ENCODE assay signal across 8 mouse cellular contexts in the genomic region with DNA sequence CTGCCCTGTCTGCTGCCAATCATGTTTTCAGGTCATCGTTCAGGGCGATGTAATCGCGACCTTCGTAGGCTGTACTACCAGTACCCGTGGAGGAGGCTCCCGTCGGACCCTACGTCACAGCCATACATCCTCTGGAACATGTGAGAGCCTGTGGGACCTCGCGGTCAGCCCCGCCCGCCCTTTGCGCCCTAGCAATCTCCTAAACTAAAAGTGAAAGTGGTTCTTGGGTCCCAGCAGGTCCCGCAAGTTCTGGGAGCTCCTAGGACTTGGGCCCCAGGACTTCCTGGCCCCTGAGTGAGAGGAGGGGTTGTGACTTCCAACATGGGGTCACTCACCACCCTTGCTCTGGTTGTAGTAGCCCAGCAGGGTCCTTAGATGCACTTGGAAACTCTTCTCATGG. TPM values are rescaled to one million over a fixed set of nuclear protein-coding genes. Genes with fewer than 3 reads are reported as not detected.
DNase-seq lines count a peak whose midpoint lies in the region; ATAC-seq and TF ChIP-seq lines count a peak whose summit lies in the region.

No protein-coding gene starts in this region.

- no peak overlapping the region for H3K27ac ChIP-seq in heart, embryonic 12.5 days (ENCODE audit: poor library complexity, severe bottlenecking)
- no peak overlapping the region for H3K27ac ChIP-seq in kidney, postnatal 0 days
- H3K27ac ChIP-seq in small intestine, adult 2 months (ENCODE audit: insufficient read depth, low read depth, low read length): no peak overlapping the region

- peak; percentile 31 for DNase-seq in adrenal gland, postnatal 14 days
- peak; percentile 7 for DNase-seq in kidney, postnatal 0 days (ENCODE audit: low spot score)
- peak; percentile 27 to 34 for DNase-seq in lung, postnatal 4 days
- DNase-seq in cerebellum, postnatal 36 days: no peak
- DNase-seq in left cerebral cortex, adult 18-20 months (ENCODE audit: low spot score in 2 of 2): no peak

- peak; percentile 96 for ATAC-seq in CD4-positive, CD25-positive, alpha-beta regulatory T cell, adult 4 months
- no peak for ATAC-seq in heart, embryonic 12.5 days (ENCODE audit: insufficient number of reproducible peaks, low FRiP score)
- ATAC-seq in kidney, postnatal 0 days (replicated peaks; ENCODE audit: low FRiP score, low read depth): no peak; the same call in 1 of the 2 replicates

- no peak for TF ChIP-seq POLR2A in small intestine, adult 2 months (IDR thresholded peaks at IDR 0.05; ENCODE audit: low read depth, low read length)

- H3K4me2 ChIP-seq in heart, embryonic 12.5 days: peak overlapping the region; percentile 80
- peak overlapping the region; percentile 73 for H3K4me2 ChIP-seq in kidney, postnatal 0 days (ENCODE audit: low read length)

- WGBS in heart, embryonic 12.5 days: 4% methylated on average over 15 of the region's 15 CpGs
- WGBS in kidney, postnatal 0 days: under 1% methylated on average over 15 of the region's 15 CpGs
- WGBS in small intestine, adult 2 months: under 1% methylated on average over 15 of the region's 15 CpGs

- peak overlapping the region; percentile 46; the same call in 1 of the 2 replicates for H3K9ac ChIP-seq in heart, embryonic 12.5 days
- no peak overlapping the region for H3K9ac ChIP-seq in kidney, postnatal 0 days (ENCODE audit: low read depth, low read length)

- H3K27me3 ChIP-seq in heart, embryonic 12.5 days (replicated peaks): peaks cover 87% of the 10 kb centered on the region
- H3K27me3 ChIP-seq in kidney, postnatal 0 days (ENCODE audit: insufficient read depth, low read length): peaks cover 10% of the 10 kb centered on the region
- H3K27me3 ChIP-seq in small intestine, adult 2 months (ENCODE audit: control insufficient read depth, insufficient read depth, low read length): no peaks in the 10 kb centered on the region

- no peak for TF ChIP-seq CTCF in kidney, postnatal 0 days (IDR thresholded peaks at IDR 0.05; ENCODE audit: low read depth)
- no peak for TF ChIP-seq CTCF in small intestine, adult 2 months (IDR thresholded peaks at IDR 0.05; ENCODE audit: extremely low read depth, insufficient read length, insufficient replicate concordance, low read depth, low read length)

- no peaks in the 10 kb centered on the region for H3K36me3 ChIP-seq in heart, embryonic 12.5 days
- no peaks in the 10 kb centered on the region for H3K36me3 ChIP-seq in kidney, postnatal 0 days (ENCODE audit: insufficient read depth, low read length)
- no peaks in the 10 kb centered on the region for H3K36me3 ChIP-seq in small intestine, adult 2 months (ENCODE audit: control insufficient read depth, insufficient read depth, low read length)

- peak overlapping the region; percentile 52 for H3K4me3 ChIP-seq in heart, embryonic 12.5 days
- peak overlapping the region; percentile 36 for H3K4me3 ChIP-seq in kidney, postnatal 0 days (replicated peaks; ENCODE audit: low read depth, low read length)
- H3K4me3 ChIP-seq in small intestine, adult 2 months (ENCODE audit: low read depth, low read length): peak overlapping the region; percentile 78

- peaks cover 11% of the 10 kb centered on the region for H3K4me1 ChIP-seq in heart, embryonic 12.5 days (replicated peaks)
- H3K4me1 ChIP-seq in kidney, postnatal 0 days (replicated peaks; ENCODE audit: insufficient read depth, low read length): no peaks in the 10 kb centered on the region
- H3K4me1 ChIP-seq in small intestine, adult 2 months (ENCODE audit: control insufficient read depth, insufficient read depth, insufficient read length, low read length): peaks cover 4% of the 10 kb centered on the region

- H3K9me3 ChIP-seq in heart, embryonic 12.5 days (replicated peaks): no peaks in the 10 kb centered on the region
- no peaks in the 10 kb centered on the region for H3K9me3 ChIP-seq in kidney, postnatal 0 days (replicated peaks; ENCODE audit: low read length)

RNA-seq across cellular contexts. Expression of a gene that starts 15.4 kb away (rescaled TPM):
- polyA plus RNA-seq in CD4-positive, CD25-positive, alpha-beta regulatory T cell, adult 4 months (2017; shearing (Covaris generic)): 1 to 10 TPM in 1 of 2 experiments, under 1 TPM in 1; 0.95 to 1.3 TPM
- 0.44 TPM in 1 of 2 replicates, not detected in the other for total RNA-seq in adrenal gland, postnatal 14 days (2021)
- polyA plus RNA-seq in heart, embryonic 12.5 days (2016; fragmentation: Nextera tagmentation; extraction: Ambion mirVana): not detected in 2 replicates
- polyA plus RNA-seq in kidney, postnatal 0 days (2015; fragmentation: Nextera tagmentation; extraction: Ambion mirVana): not detected in 2 replicates
- 68.4 and 126 TPM in 2 replicates for polyA plus RNA-seq in small intestine, adult 2 months (2012; rRNA removed)
- total RNA-seq in left cerebral cortex, adult 18-20 months (2021): under 1 TPM in 1 of 2 experiments, not detected in 1; 0.37 TPM

RNA-seq across cellular contexts. Expression of a gene that starts 37.1 kb away (rescaled TPM):
- 1 to 10 TPM; 2.5 to 5.0 TPM for polyA plus RNA-seq in CD4-positive, CD25-positive, alpha-beta regulatory T cell, adult 4 months (2017; shearing (Covaris generic))
- total RNA-seq in adrenal gland, postnatal 14 days (2021): not detected in 2 replicates
- 0.18 TPM in 1 of 2 replicates, not detected in the other for polyA plus RNA-seq in heart, embryonic 12.5 days (2016; fragmentation: Nextera tagmentation; extraction: Ambion mirVana)
- not detected in 2 replicates for polyA plus RNA-seq in kidney, postnatal 0 days (2015; fragmentation: Nextera tagmentation; extraction: Ambion mirVana)
- 118 and 149 TPM in 2 replicates for polyA plus RNA-seq in small intestine, adult 2 months (2012; rRNA removed)
- not detected for total RNA-seq in left cerebral cortex, adult 18-20 months (2021)

RNA-seq across cellular contexts. Expression of a gene that starts 52.4 kb away (rescaled TPM):
- 100 to 1,000 TPM; 191 to 211 TPM for polyA plus RNA-seq in CD4-positive, CD25-positive, alpha-beta regulatory T cell, adult 4 months (2017; shearing (Covaris generic))
- total RNA-seq in adrenal gland, postnatal 14 days (2021): 44.2 and 47.9 TPM in 2 replicates
- 84.4 and 87.9 TPM in 2 replicates for polyA plus RNA-seq in heart, embryonic 12.5 days (2016; fragmentation: Nextera tagmentation; extraction: Ambion mirVana)
- polyA plus RNA-seq in kidney, postnatal 0 days (2015; fragmentation: Nextera tagmentation; extraction: Ambion mirVana): 119 and 137 TPM in 2 replicates
- polyA plus RNA-seq in small intestine, adult 2 months (2012; rRNA removed): 70.7 and 129 TPM in 2 replicates
- total RNA-seq in left cerebral cortex, adult 18-20 months (2021): 10 to 100 TPM; 39.3 to 43.6 TPM

Comparison
In these comparisons a context has a peak if more than half of its experiments do, and no peak if none do; other contexts are left out.
1. DNase-seq: peak in adrenal gland, postnatal 14 days (single experiment), kidney, postnatal 0 days (single experiment) and lung, postnatal 4 days (2 of 2); none in cerebellum, postnatal 36 days (0 of 2) and left cerebral cortex, adult 18-20 months (0 of 2).
2. RNA of a gene that starts 15.4 kb away (polyA plus RNA-seq): 68.4 to 126 TPM in small intestine, adult 2 months; 0.95 to 1.3 TPM in CD4-positive, CD25-positive, alpha-beta regulatory T cell, adult 4 months, not detected in heart, embryonic 12.5 days and not detected in kidney, postnatal 0 days; every median in the first group is over 10 times any median in the second.
3. RNA of a gene that starts 37.1 kb away (polyA plus RNA-seq): 118 to 149 TPM in small intestine, adult 2 months; 2.5 to 5.0 TPM in CD4-positive, CD25-positive, alpha-beta regulatory T cell, adult 4 months, not detected in kidney, postnatal 0 days and 0.18 TPM in heart, embryonic 12.5 days; every median in the first group is over 10 times any median in the second.
4. Peak in every context shown above with its lines, with median percentiles within 50 percentile points of each other: H3K4me3 ChIP-seq.